Mouse (Mus musculus) small intestine, adult 2 months (tissue): Measurements from ENCODE around the gene Rcsd1. TPM values are rescaled to one million over a fixed set of nuclear protein-coding genes. Genes with fewer than 3 reads are reported as not detected.

ENCODE experiments used
- H3K27ac ChIP-seq: fragments of 200-500 bp; 2 replicates; pipeline ENCODE4 v1.5.1; 2012; ENCODE audit warnings: low read depth, low read length, control low read depth, inconsistent platforms; ENCODE audit not compliant: insufficient read depth
- H3K27me3 ChIP-seq: fragments of 200-500 bp; 2 replicates; pipeline ENCODE4 v1.6.1; 2012; ENCODE audit warnings: mild to moderate bottlenecking, moderate library complexity, low read length, inconsistent platforms; ENCODE audit not compliant: control insufficient read depth, insufficient read depth
- H3K36me3 ChIP-seq: fragments of 200-500 bp; 2 replicates; pipeline ENCODE4 v1.6.1; 2012; ENCODE audit warnings: mild to moderate bottlenecking, low read length, control low read depth, inconsistent platforms; ENCODE audit not compliant: control insufficient read depth, insufficient read depth
- H3K4me1 ChIP-seq: fragments of 200-500 bp; 2 replicates; pipeline ENCODE4 v1.6.1; 2012; ENCODE audit warnings: low read length, inconsistent platforms, mixed read lengths; ENCODE audit not compliant: control insufficient read depth, insufficient read depth, insufficient read length
- H3K4me3 ChIP-seq: fragments of 200-500 bp; 2 replicates; pipeline ENCODE4 v1.5.1; 2012; ENCODE audit warnings: low read depth, mild to moderate bottlenecking, control low read depth, inconsistent platforms, low read length, moderate library complexity
- CTCF ChIP-seq: fragments of 200-500 bp; IDR thresholded peaks from 2 replicates; pipeline ENCODE4 v1.5.1; 2012; ENCODE audit warnings: low read depth, mild to moderate bottlenecking, control low read depth, inconsistent platforms, low read length, moderate library complexity, mixed read lengths; ENCODE audit not compliant: insufficient replicate concordance, insufficient read length; ENCODE audit errors: extremely low read depth
- POLR2A ChIP-seq: fragments of 200-500 bp; IDR thresholded peaks from 2 replicates; pipeline ENCODE4 v1.6.1; 2012; ENCODE audit warnings: low read depth, mild to moderate bottlenecking, control low read depth, inconsistent platforms, low read length, moderate library complexity
- WGBS: fragments of 180-500 bp; shearing (Covaris S2); methylation state at CpG from one replicate; pipeline ENCODE4 v1.1.7; 2018; 5-methylcytosine and 5-hydroxymethylcytosine counted together
- polyA plus RNA-seq: library from polyadenylated mRNA; depleted of rRNA; stranded (reverse); fragments of >200 nt; gene quantifications from 2 replicates; pipeline ENCODE4 v1.2.3, GENCODE M21; 2012

Rcsd1 gene
- polyA plus RNA-seq, 1 experiment, result 9.2 TPM

GRCm38 (mm10) chr1:165668904-165669303 lies 40.7 kb downstream of the Rcsd1 start:
- Histone ChIP-seq H3K27me3 (no peaks in the 10 kb centered on the region), H3K27ac (no peak overlapping the region), H3K4me3 (no peak overlapping the region), H3K4me1 (no peaks in the 10 kb centered on the region), H3K36me3 (no peaks in the 10 kb centered on the region)
- no peak for TF ChIP-seq CTCF
- TF ChIP-seq POLR2A, result no peak
- WGBS, result 42% methylated on average over 4 of the region's 4 CpGs

- H3K4me3 ChIP-seq, result no peak overlapping the region
- TF ChIP-seq CTCF, result no peak
- no peak for TF ChIP-seq POLR2A
- WGBS, result 61% methylated on average over 13 of the region's 13 CpGs
- H3K36me3 ChIP-seq, result no peaks in the 10 kb centered on the region
- no peaks in the 10 kb centered on the region; the same call in 1 of the 2 replicates for H3K4me1 ChIP-seq
- no peak overlapping the region for H3K27ac ChIP-seq
- no peaks in the 10 kb centered on the region for H3K27me3 ChIP-seq
Measured at GRCm38 (mm10) chr1:165667380-165667779, 42.2 kb downstream of the Rcsd1 start.

GRCm38 (mm10) chr1:165666944-165667343 lies 42.6 kb downstream of the Rcsd1 start:
- no peak for TF ChIP-seq CTCF
- no peak for TF ChIP-seq POLR2A
- no peaks in the 10 kb centered on the region for H3K36me3 ChIP-seq
- no peaks in the 10 kb centered on the region; the same call in 1 of the 2 replicates for H3K4me1 ChIP-seq
- 85% methylated on average over 6 of the region's 6 CpGs for WGBS
- no peak overlapping the region for H3K4me3 ChIP-seq
- H3K27ac ChIP-seq, result no peak overlapping the region
- no peaks in the 10 kb centered on the region for H3K27me3 ChIP-seq

GRCm38 (mm10) chr1:165665758-165666157 lies 43.8 kb downstream of the Rcsd1 start:
- Histone ChIP-seq H3K27me3 (no peaks in the 10 kb centered on the region), H3K36me3 (no peaks in the 10 kb centered on the region), H3K27ac (no peak overlapping the region), H3K4me1 (no peaks in the 10 kb centered on the region; the same call in 1 of the 2 replicates), H3K4me3 (no peak overlapping the region)
- TF ChIP-seq POLR2A (no peak), CTCF (no peak)
- WGBS, result 76% methylated on average over 5 of the region's 5 CpGs

GRCm38 (mm10) chr1:165663277-165663676 lies 46.3 kb downstream of the Rcsd1 start:
- TF ChIP-seq CTCF, result no peak
- TF ChIP-seq POLR2A, result no peak
- H3K27ac ChIP-seq, result peak overlapping the region; percentile 55

GRCm38 (mm10) chr1:165662426-165663192 lies 46.9 kb downstream of the Rcsd1 start:
- 65% methylated on average over 15 of the region's 15 CpGs for WGBS
- H3K4me1 ChIP-seq, result no peaks in the 10 kb centered on the region; the same call in 1 of the 2 replicates
- TF ChIP-seq CTCF, result no peak
- no peak for TF ChIP-seq POLR2A
- H3K4me3 ChIP-seq, result no peak overlapping the region
- H3K27me3 ChIP-seq, result no peaks in the 10 kb centered on the region
- H3K27ac ChIP-seq, result peak overlapping the region; percentile 55; the same call in 1 of the 2 replicates
- peaks cover 2% of the 10 kb centered on the region; the same call in 1 of the 2 replicates for H3K36me3 ChIP-seq

More at GRCm38 (mm10) chr1:165663277-165663676, 46.3 kb downstream of the Rcsd1 start:
- Histone ChIP-seq H3K27me3 (no peaks in the 10 kb centered on the region), H3K4me1 (no peaks in the 10 kb centered on the region; the same call in 1 of the 2 replicates), H3K4me3 (no peak overlapping the region), H3K36me3 (no peaks in the 10 kb centered on the region)
- WGBS, result 78% methylated on average over 16 of the region's 16 CpGs

- Histone ChIP-seq H3K27me3 (no peaks in the 10 kb centered on the region), H3K4me1 (no peaks in the 10 kb centered on the region; the same call in 1 of the 2 replicates), H3K4me3 (no peak overlapping the region), H3K27ac (no peak overlapping the region), H3K36me3 (peaks cover 2% of the 10 kb centered on the region; the same call in 1 of the 2 replicates)
- WGBS, result 78% methylated on average over 6 of the region's 6 CpGs
- TF ChIP-seq CTCF (no peak), POLR2A (no peak)
Measured at GRCm38 (mm10) chr1:165661725-165662124, 47.8 kb downstream of the Rcsd1 start.
